Mouse (Mus musculus): ENCODE measurements around the gene Lpcat1.
A peak's percentile ranks its signal among the peaks of the same experiment; 100 is the strongest.

The Lpcat1 gene

DNA sequence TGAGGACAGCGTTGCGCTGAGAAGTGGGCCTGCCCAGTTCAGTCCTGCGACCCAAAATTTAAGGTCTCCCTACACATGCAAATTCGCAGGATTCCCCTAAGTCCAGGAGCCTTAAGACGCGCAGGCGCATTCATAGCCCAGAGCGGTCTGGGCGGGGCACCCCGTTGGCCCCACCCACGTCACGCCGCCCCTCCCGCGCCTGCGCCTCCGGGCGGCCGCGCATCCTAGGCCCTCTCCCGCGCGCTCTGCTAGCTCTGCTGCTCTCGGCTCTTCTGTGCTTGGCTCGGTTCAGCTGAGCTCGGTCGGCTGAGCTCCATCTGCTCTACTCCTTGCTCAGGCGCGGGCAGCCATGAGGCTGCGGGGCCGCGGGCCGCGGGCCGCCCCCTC lies at the start of gene Lpcat1:
Gene Lpcat1, plus strand, starts transcription at position 164 of the 387 bp plus-strand sequence.
- DNase-seq (ENCODE audit: low read depth): peak; percentile 94

DNA sequence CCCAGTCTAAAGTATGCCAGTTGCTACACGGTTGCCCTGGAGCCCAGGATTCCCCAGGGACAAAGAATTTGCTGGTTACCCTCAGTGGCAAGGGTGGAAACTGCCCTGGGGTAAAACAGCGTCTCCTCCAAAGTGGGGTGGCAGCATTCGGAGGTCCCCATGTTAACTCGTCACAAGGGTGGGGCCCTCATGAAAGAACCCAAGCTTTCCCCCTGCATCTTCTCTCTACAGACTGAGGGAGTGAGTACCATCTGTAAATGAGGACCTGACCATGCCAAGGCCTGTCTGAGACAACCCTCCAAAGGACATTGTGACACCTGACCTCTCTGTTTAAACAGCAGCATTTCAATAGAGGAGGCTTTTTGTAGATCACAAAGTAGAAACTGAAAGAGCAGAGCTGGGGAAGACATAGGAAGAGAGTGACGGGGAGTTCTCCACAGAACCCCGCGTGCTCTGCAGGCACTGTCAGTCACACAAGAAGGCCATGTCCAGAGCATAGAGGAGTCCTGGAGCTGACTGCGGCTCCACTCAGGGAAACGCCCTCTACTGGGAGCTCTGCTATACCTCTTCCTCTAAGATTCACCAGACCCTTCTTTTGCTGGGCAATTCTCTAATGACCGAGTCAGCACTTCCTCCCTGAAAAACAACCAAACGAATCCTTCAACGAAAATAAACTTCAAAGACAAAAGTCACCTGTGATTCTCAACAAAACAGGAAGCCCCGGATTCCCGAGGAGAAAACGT lies 49.3 kb upstream of the Lpcat1 start:
- no peak for DNase-seq (ENCODE audit: low read depth)

DNA sequence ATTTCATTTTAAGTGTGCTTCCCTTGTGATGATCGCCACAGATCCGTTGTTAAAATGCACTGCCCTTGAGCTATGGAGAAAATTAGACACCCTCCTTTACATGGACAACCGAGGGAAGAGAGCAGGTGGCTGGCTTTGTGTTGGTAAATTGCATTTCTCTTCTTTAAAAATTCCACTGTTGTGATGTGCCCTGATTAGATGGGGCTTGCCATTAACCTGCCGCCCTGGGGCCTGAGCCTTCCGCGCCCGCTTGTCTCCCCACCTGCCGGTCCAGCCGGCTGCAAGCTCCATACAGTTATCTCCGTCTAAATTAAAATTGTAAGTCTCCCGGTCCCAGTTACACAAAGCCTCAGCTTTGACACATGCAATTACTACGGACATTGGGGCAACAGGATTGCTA lies 48.7 kb upstream of the Lpcat1 start:
- no peak for DNase-seq (ENCODE audit: low read depth)

DNA sequence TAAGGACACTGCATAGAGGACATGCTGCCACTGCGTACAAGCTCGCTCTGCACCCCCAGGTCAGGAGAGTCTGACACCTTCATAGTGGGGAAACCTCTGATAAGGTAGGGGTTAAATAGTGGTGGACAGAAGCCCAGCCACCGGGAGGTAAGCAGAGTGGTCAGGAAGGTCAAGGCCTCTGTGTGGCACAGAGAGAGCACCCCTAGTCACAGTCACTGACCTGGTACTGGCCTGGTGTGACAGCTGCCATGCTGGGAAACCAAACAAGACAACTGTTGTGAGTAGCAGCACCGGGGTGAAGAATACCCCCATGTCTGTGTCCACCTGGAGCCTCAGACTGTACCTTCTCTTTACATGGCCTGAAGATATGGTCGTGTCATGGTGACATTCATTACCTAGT lies 47.8 kb upstream of the Lpcat1 start:
- no peak for DNase-seq (ENCODE audit: low read depth)

DNA sequence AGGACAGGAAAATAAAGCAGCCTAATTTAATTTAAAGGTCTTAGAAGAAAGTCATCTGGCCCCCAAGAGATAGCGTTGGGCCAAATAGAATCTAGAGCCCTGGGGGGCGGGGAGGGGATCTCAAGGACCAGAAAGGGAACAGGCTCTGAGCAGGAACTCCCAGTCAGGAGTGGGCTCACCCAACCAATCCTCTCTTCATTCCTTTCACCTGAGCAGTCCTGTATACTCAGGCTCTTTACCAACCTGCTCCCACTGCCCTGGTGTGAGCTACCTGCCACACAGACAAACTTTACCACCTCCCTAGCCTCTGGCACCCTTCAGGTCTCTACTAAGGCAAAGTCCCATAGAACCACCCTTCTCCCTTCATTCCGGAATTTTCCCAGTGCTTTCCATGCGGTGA lies 44.0 kb upstream of the Lpcat1 start:
- DNase-seq (ENCODE audit: low read depth): no peak

DNA sequence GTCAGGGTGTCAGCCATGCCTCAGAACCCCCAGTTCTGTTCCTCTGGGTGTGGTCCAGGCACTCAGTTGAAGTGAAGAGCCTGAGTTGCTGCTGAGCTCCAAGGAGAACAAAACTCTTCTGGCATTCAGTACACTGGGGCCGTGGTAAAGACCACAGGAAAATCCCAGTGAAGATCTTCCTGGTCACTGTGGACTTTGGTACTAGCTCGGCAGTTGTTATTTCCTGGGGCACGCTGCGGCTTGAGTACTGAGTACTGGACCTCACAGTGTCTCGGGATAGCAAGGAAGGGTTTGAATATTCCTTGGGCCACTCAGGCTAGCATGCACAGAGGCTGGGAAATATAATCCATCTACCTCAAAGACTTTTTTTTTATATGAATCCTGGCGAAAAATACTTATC lies 42.0 kb upstream of the Lpcat1 start:
- DNase-seq (ENCODE audit: low read depth): no peak

DNA sequence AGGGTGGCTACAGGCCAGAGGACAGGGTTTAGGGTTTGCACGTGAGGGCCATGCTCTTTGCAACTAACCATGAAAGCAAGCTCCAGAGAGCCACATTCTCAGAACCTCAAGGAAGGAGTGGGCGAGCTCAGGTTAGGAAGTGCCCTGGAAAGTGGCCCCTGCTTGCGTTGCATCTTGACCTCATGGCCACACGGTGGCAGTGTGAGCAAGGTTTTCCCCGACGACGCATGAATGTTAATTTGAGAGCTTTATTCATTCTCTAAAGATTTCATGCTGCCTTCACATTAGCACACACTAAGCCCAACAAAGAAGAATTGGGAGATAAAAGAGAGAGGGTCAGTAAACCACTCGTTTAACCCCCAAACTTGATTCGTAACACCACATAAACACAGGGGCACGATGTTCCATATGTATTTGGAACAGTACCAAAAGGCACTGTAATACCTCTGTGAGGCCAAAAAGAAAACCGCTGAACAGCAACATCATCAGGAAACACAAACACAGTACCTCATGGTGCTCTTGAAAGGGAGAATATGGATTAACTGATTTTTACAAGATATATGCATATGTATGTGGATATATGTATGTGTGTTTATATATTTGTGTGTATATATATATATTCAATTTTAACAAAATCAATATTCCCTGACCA lies 41.0 kb upstream of the Lpcat1 start:
- DNase-seq (ENCODE audit: low read depth): peak; percentile 84

DNA sequence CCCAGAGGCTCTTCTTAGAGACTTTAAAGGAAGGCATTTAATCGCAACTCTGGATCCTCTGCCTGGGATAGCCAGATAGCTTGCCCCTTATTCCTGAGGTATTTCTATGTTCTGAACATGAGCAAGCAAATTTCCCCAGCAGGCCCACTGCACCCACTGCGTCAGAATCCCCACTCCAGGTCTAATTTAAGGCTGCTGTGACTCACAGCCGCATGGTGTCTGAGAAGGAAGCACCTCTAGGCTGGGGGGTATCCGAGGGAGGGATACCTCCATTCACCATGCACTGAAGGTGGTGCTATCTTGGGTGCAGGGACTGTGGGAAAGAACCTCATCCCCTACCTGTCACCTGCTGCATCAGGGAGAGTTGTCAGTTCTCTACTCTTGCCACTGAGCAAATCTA lies 40.4 kb upstream of the Lpcat1 start:
- DNase-seq (ENCODE audit: low read depth): no peak

DNA sequence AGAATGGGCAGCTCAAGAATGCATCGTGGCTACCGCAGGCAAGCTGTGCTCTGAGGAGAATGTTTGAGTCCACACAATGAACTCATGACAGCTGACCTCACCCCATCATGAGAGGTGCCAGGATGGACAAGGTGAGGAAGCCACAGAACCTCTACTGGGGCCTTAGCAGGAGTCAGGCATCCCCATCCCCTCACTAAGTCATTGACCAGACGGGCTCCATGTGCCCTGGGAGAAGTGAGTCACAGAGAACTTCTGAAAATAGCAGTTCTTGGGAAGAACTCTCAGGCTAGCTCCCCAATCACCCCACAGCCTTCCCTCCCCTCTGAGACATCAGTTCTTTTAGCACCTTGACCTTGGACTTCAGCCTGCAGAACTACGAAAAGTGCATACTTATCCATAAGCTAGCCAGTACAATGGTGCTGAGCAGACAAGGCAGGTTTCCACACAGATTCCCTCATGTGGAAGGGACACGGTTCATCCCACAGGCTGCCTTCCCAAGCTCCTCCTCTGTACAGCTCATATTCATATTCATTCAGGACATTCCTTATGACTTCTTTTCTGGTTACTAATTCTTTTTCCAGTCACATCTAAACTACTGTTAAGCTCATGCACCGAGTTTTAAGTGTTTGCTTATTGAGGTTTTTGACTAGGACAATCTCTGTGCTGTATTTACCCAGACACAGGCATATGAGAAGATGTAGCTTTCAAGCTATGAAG lies 37.2 kb upstream of the Lpcat1 start:
- DNase-seq (ENCODE audit: low read depth): peak; percentile 47

DNA sequence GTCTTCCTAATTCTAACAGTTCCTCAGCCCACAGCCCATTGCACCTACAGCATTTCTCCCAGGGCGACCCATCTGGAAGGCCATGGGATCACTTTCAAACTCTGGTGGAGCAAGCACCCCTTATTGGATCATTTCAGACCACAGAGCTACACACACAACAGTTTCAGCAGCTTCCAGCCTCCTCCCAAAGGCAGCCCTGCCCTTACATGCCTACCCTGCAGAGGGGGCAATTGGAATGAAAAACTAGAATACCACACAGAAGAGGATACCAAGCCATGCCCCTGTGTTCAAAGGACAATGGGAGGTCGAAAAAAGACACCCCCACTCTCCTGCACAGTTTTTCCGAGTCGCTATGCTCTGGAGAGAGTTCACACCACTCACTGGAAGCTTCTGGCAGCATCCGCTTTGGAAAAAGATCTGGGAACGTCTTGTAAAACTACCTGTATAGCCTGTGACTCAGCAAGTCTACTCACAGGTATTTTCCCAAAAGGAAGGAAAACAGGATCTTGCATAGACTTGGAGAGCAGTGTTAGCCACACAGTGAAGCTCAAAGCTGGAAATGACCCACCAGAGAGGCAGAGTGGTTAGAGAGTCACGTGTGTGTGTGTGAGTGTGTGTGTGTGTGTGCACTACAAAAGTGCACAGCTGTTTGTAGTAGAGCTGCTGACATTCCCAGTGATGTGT lies 34.4 kb upstream of the Lpcat1 start:
- no peak for DNase-seq (ENCODE audit: low read depth)

DNA sequence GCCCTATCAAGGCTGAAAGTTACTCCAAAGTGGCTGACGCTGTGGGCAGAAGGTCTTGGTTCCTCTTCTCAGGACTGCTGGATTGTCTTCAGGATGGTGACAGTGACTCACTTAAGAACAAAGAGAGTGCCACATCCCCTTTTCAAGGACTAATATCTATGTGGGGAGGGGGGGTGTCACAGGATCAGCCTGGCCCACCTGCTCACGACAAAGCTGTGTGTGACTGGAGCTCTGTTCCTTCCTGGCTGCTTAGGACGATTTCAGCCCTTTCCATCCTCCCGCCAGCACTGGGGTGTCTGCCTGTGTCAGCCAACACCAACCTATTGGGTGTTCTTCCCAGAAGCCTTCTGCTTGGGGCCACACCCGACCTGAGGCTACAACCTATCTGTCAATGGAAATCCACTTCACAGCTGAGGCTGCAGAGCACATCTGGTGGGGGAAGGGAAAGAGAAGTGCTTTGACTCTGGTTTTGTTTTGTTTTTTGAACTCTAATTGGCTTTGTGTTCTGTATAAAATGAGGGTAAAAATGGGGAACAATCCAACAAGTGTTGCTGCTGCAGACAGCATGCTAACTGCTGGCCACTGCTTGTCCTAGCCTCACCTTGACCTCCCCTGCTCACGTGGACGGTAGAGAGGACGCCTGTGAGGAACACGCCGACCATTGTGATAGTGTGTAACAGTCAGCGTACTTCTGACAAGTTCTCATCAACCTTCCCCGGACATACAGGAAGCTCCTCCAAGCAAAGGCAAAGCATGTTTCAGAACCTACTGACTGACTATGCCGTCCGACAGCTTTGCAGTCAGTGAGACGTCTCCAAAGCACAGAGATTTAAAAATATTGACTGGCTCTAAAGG lies 33.1 kb upstream of the Lpcat1 start:
- no peak for DNase-seq (ENCODE audit: low read depth)

DNA sequence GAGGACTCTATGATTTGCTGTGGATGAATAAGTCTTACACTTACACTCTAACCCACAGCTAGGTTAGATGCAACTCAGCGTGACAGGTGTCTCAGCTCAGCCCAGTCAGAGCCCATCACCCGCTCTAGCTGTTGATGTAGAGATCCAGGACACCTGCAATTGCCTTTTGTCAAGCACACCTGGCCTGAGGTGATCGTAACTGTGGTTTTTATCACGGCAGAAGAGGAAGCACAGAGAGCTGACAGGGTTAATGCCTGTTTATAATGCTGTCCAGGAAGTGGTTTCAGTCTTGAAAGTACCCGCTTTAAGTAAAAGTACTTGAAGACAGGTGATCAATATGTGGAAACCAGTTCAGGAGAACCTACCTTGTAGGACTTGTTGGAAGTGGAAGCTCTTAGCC lies 32.3 kb upstream of the Lpcat1 start:
- DNase-seq (ENCODE audit: low read depth): no peak

DNA sequence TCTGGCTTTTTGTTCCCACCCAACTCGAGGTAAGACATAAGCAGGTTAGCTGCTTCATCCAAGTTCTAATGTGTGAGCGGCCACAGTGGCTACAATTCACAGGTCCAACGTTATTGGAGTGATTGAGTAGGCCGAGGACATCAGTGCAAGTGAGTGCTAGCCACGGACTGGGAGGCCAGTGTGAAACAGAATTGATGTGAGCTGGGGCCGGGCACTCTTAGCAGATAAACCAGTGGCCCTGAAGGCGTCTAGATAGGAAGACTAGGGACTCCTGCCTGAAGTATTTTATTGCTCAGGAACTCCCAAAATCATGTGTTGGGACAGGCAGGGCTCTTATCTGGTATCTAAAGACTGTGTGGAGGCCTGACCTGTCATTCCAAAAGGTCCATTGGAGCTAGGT lies 31.3 kb upstream of the Lpcat1 start:
- no peak for DNase-seq (ENCODE audit: low read depth)

DNA sequence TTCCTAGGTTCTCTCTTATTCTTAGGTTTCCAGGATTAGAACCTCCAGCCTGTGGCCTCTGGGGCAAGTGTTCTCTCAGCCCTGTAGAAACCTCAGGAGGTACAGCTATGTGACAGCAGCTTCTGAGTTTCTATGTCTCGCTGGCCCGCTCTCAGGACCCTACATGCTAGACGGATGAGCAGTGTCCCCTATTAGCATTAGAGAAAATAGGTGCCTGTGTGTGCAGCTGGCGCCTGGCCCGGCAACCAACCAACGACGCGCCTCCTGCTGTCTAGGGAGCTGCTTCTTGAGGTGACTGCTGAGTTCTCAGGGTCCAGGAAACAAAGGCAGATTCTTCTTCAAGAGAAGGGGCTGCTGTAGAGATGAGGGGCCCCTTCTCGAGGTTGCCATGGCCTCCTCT lies 27.9 kb upstream of the Lpcat1 start:
- no peak for DNase-seq (ENCODE audit: low read depth)

DNA sequence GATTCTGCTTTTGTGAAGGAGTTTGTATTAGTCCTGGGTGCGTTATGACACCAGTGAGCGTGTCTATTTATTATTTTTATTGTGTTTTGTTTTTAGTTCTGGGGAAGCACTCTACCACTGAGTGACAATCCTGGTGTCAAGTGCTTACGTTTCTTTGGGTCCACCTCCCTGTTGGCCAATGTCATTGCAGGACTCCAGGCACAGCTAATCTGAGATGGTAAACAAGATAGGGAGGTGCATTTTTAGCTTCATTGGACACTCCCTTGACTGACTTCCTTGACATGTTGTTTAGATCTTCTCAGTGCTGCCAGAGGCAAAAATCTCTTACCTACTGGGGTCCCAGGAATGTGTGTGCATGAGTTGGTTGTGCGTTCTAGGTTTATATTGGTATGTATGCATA lies 26.0 kb upstream of the Lpcat1 start:
- DNase-seq (ENCODE audit: low read depth): no peak

DNA sequence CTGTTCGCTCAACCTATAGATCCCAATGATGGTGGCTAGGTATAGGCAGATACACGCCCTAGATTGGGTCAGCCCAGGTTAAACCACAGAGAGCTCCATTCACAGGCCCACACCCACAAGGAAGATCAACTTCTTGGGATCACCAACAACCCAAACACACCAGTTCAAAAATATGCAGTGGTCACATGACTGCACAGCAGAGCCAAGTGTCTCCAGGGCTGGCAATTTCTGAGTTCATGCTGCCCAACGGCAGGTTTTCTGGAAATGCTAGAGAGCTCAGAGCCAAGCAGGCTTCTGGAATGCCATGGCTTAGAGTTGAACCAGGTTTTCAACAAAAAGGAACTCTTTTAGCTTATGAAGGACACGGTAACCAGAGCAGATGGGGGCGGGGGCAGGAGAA lies 25.3 kb upstream of the Lpcat1 start:
- peak; percentile 30 for DNase-seq (ENCODE audit: low read depth)

DNA sequence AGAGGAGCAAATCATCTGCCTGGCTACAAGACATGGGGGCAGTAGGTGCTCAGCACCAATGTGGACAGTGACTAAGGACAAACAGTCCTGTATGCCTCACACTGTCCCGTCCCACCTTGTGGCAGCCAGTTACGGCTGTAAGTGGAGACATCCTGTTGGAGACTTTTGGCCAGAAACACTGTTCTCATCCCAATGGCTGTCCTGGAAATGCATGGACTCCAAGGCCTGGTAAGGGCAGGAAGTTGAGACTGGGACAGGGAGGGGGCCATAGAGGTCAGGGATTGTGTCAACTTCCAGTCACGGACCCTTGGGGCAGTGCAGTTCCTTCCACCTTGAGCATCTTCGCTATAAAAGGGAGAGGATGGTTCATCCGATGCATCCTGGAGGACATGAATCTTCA lies 24.6 kb upstream of the Lpcat1 start:
- DNase-seq (ENCODE audit: low read depth): no peak

DNA sequence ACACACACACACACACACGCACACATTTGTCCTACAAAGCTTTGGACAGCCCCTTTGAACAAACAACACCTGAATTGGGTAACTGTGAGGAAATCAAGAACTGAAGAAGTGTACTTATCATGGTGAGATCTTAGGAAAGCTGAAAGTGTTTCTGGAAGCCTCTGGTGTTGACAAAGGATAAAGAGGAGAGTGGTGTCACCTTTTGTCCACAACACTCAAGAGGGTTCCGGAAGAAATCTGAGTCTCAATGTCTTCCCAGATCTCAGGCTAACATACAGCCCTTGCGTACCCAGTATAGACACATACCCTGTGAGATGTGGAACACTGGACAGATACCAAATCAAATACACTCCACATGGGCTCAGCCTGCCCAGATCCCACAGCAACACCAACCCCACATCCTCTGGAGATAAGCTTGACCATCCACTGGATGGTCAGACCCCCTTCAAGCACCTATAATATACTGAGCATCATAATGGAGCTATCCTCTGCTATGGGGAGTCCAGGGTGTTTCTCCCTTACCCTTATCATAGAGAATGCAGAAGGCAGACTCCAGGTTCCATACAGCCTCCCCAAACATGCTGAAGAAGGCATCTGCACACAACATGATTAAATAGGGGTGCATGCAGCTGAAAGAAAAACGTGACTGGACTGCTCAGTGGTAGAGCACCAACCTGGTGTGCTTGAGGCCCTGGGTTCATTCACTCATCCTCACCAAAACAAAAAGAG lies 23.7 kb upstream of the Lpcat1 start:
- DNase-seq (ENCODE audit: low read depth): no peak

DNA sequence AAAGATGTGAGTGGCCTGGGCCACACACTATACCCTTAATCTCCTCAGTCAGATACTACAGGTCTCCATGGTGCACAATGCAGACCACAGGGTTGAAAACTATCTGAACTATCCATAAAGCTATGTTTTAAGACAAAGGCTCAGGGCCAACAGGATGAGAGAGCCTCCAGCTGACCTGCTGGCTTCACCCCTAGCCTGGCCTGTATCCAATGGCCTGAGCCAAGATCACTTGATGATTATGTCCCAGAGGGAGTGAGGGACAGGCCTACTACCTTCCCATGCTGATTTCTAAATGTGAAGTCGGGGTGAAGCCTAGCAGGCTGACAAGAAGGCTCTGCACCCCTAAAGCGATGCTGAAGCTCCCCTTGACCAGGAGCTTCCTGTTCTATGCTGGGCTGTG lies 21.9 kb upstream of the Lpcat1 start:
- DNase-seq (ENCODE audit: low read depth): no peak

DNA sequence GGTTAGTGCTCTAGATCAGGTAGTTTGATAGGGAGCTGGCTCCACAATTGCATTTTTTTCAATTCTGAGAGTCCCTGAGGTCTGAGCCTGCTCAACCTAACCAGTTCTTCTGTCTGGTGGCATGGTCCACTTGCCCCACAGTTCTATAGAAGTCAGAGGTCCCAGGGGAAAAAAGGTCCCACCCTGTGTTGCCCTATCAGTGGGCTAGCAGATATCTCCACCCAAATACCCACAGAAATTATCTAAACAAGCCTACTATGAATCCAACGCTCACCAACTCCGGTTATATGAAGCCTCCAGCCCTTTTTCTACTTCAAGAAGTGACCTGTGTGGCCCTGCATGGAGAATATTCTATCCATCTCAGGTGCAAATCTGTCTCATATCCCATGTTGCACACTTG lies 20.9 kb upstream of the Lpcat1 start:
- no peak for DNase-seq (ENCODE audit: low read depth)

DNA sequence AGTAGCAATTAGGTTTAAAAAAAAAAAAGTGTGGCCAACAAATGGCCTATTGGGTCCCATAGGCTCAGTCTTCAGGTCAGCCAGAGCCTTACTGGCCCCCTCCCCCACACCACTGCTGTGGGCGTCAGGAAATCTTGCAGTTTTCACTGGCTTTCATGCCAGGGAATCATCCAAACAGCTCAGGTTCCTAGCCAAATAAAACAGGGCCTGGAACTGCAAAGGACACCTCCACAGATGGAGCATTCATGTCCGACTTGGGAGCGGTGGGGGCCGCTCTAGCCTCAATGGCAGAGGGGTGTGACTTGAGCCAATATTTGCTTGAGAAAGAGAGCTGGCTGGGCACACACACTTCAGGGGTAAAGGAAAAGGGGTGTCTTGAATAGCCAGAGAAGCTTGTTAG lies 20.5 kb upstream of the Lpcat1 start:
- no peak for DNase-seq (ENCODE audit: low read depth)

Data from NIH3T3 (cell line).